Mouse (Mus musculus) thymus, postnatal 36 days (tissue): ENCODE measurements around the gene Sfi1.
"Not testable (repeated sequence)": the region's sequence is repeated elsewhere in the genome, so short reads cannot be mapped to it uniquely, and the experiment has no call there.

Source experiments
- DNase-seq, 2 experiments: peaks; one replicate each; pipeline ENCODE4 v3.0.0; 2022; ENCODE audit warnings: mixed read lengths in 2 of 2

Gene Sfi1

DNA sequence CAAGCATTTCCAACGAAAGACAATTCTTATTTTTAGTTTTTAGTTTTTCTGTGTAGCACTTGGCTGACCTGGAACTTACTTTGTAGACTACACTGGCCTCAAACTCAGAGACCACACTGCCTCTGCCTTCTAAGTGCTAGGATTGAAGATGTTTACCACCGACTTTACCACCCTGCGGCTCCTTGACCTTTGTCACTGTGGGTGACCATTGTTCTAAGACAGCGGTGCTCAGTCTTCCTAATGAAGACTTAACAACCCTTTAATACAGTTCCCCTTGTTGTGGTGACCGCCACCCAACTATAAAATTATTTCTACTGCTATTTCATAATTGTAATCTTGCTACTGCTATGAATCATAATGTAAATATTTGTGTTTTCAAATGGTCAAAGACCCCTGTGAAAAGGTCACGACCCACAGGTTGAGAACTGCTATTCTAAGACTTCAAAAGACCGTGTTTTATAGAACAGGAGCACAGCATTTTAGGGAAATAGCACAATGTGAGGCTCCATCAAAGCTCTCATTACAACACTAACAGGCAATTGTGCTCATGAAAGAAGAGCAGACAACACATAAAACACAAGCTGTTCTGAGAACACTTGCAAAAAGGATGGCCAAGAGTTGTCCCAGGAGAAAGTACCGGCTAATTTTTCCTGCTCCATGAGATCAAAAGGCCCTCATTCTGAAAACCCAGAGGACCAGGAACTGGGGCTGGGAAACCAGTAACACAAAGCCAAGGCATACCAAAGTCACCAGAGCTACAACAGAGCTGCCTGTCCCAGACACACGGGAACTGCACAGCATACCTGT, 47.7 kb downstream of the Sfi1 start:
- DNase-seq = not testable (repeated sequence)

DNA sequence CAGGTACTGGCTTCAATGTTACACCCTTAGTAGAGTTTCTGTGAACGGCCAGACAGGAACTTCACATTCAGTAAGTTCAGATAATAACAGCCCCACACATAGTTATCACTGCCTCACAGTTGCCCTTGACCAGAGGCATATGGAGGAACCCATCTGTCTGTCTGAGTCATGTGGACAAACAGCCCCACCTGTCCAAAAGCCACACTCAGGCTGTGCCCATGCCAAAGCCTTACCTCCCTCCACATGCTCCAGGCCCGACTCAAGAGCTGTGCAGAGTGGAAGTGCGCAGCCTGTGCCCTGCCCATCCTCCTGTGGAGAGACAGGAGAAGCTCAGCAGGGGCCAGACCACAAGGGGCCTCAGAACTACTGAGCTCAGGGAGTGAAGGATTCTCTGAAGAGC, 49.3 kb downstream of the Sfi1 start:
- DNase-seq = not testable (repeated sequence)

DNA sequence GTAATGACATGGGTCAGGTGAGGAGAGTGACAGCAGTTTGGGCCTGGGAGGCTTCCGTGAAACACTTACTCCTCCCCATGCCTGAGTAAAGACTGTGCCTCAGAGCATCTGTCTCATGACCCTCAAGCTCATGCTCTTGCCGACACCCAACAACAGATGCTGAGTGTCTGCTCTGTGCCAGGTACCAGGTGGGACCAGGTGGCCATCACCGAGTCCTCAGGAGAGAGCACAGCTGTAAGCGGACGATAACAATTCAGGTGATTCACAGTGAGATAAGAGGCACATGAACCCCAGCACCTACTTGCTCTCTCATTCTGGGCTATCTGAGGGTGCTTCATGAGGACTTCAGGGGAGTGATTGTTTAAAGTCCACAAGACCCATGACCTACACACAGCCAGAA, 50.9 kb downstream of the Sfi1 start:
- peak; percentile 70 to 74 for DNase-seq

DNA sequence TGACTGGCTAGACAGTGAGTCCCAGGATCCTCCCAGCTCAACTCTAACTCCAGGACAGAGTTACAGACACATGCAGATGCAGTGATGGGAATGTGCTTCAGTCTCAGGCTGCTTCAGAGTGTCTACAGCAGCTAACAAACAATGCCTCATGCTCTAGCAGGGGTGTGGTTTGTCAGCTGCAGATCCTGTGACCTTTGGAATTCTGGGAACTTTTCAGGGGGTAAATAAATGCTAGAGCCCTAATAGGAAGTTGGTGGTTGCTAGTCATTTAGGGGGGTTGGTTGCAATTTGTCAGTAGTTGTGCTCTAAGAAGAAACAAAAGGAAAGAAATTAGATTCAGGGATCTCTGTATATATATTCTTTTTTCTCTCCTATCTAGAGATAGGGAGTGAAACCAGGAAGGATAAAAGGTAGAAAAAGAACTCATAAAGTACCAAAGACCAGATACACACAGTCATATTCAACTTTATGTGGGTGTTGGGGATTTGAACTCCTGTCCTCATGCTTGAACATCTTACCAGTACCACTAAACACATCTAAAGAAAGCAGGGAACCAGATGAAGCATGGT, 52.2 kb downstream of the Sfi1 start:
- DNase-seq = not testable (repeated sequence)

DNA sequence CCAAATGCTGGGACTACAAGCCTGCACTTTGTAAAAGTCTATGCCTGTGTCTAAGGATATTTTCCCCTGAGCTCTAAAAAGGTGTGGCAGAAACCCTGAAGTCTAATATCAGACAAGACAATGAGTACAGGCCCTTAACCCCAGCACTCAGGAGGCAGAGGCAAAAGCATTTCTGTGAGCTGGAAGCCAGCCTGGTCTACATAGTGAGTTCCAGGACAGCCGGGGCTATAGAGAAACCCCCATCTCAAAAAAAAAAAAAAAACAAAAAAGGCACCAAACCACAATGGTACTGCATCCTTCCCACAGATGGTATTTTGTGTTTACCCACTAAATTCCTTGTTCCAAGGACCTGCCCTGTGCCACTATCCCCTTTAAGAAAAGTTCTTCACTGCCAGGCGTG, 54.9 kb downstream of the Sfi1 start:
- peak; percentile 30 to 37 for DNase-seq

DNA sequence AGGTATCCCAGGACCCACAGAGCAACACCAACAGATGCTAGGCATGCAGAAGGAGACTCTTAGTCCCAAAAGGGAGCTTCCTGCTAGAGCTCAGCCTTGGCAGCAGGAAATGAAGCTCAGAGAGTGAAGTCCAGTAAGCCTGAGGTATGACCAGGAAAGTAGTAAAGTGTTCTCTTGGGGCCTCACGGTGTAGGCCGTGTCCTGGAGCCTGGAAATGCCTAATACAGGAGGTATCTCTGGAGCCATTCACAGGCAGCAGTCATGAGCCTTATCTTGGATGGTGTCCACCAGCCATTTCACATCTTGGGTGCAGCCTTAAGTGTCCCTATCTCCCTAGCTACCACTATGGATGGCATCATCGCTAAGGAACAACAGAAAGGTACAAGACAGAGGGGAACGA, 56.0 kb downstream of the Sfi1 start:
- DNase-seq = peak; percentile 33 to 35

DNA sequence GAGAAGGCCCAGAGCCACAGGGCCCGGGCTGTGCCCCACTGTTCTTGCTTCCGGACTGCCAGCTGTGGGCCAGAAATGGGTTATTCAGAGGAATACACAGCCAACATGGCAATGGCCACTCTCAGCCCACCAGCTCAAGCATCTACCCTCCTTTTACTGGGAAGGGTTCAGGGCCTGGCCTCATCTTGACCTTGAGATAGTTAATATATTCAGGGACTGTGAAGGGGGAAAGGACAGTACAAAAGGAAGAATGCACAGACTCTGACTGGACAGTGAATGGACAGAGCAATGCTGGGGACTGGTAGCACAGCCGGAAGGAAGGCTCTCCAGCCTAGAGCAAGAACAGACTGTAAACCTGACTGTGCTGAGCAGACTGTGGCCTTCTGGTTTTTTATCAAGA, 57.3 kb downstream of the Sfi1 start:
- not testable (repeated sequence) for DNase-seq

DNA sequence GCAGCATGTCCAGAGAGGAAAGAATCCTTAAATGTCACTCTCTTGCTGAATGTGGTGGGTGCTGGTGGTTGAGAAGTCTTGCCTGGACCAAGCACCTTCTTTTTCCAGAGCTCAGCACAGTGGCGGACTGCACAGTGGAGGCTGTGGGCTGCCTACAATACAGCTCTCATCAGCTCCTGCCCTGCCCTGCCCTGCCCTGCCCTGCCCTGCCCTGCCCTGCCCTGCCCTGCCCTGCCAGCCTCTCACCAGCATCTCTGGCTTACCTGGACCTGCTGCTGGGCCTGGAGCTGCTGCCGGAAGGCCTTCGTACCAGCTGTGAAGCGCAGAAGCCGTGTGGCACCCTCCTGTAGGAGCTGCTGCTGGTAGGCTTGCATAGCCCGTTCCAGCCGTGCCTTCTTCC, 57.9 kb downstream of the Sfi1 start:
- DNase-seq = not testable (repeated sequence)

DNA sequence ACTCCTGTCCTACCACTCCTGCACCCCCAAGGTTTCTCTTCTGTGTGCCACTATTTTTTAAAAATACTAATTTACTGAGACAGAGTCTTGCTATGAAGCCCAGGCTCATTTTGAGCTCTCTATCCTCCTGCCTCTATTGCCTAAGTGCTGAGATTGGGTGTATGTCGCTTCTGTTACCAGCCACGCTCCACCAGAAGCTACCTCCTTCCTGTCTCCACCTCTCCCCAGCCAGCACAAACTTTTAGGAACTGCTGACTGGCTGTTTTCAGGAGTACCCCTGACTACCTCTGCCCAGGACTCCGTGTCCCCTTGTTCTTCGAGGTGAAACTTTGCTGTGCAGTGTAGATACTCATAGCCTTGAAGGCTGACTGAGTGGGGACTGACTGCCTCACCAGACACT, 59.9 kb downstream of the Sfi1 start:
- not testable (repeated sequence) for DNase-seq

DNA sequence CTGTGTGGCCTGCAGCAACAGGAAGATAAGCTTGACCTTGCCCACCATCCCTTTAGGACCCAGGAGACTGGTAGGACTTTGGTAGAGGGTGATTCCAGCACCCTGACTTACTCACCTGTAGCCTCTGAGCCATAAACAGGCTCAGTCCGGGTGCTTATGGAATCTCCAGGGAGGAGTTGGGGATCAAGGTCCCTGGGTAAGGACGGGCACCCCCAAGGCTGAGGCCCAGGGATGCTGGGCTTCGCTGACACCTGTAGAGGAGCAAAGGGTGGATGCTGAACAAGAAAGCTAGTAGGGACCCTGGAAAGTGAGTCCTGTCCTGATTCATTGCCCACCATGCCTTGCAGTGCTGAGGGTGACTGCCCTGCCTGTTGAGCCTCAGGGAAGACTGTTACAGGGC, 60.3 kb downstream of the Sfi1 start:
- DNase-seq = not testable (repeated sequence)

DNA sequence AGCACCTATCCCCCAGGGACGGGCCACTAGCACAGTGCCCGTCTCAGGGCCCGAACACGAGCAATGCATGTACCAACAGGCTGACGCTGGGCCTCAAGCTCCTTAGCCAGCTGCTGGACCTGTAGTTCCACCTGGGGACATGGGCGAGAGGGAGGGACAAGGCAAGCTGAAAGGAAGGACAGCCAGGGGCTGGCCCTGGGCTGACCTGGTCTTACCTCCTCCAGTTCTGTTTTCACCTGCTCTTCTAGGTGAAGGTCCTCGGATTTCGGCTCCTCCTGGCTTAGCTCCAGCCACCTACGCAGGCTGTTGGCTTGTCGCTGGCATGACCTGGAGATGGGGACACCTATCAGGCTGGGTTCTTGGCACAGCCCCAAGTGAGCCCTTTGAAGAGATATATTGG, 61.3 kb downstream of the Sfi1 start:
- DNase-seq = peak; percentile 56 to 64

DNA sequence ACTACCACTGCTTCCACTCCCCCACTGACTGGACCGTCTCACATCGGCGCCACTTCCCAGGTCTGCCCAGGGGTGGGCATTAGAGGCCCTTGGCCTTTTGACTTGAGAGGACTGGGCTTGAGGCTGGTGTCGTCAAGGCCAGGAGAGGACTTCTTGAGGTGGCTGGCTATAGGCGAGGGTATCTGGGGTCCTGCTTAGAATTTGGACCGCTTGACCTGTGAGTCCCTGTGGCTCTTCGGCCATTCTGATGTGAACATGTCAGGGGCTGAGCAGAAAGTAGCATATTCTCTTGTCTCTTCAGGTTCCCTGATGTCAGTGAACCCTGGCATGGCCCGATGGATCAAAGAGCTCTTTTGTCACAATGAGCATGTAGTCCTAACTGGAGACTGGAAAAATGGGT, 63.4 kb downstream of the Sfi1 start:
- peak; percentile 70 to 73 for DNase-seq

DNA sequence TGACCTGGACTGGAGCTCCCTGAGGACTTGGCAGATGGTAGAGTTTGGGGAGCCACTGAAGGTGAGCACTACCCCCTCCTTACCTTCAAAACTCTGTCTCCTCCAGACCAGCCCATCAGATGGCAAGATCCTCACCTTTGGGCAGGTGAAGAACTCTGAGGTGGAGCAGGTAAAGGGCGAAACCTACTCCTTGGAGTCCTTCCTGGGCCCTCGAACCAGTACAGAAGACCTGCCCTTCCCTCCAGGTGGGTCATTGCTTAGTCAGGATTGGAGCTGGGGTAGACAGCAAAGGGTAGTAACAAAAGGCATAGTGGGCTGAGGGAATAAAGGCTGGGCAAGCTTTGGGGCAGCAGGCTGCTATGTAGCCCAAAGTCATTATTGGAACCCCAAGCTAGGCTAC, 64.0 kb downstream of the Sfi1 start:
- DNase-seq = not testable (repeated sequence)

DNA sequence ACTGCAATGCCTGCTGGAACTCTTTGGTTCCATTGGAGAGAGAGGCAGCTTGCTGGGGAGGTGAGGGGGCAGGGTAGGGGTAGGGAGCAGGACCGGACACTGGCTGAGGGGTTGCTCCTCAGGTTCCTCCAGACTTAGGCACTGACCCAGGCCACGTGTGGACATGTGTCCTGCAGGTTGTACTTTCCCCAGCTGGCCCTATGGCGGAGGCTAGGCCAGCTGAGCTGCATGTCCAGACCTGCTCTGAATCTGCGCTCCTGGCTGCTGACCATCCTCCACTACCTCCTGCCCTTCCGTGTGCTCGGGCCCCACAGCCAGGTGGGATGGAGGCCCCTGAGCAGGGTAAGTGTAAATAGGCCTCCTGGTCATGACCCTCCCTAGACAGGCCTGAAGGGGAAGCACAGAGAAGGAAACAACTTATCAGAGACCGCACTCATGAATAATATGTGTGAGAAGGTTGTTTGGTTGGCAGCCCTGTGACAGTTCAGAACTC, 65.9 kb downstream of the Sfi1 start:
- DNase-seq = peak; percentile 24 to 42

DNA sequence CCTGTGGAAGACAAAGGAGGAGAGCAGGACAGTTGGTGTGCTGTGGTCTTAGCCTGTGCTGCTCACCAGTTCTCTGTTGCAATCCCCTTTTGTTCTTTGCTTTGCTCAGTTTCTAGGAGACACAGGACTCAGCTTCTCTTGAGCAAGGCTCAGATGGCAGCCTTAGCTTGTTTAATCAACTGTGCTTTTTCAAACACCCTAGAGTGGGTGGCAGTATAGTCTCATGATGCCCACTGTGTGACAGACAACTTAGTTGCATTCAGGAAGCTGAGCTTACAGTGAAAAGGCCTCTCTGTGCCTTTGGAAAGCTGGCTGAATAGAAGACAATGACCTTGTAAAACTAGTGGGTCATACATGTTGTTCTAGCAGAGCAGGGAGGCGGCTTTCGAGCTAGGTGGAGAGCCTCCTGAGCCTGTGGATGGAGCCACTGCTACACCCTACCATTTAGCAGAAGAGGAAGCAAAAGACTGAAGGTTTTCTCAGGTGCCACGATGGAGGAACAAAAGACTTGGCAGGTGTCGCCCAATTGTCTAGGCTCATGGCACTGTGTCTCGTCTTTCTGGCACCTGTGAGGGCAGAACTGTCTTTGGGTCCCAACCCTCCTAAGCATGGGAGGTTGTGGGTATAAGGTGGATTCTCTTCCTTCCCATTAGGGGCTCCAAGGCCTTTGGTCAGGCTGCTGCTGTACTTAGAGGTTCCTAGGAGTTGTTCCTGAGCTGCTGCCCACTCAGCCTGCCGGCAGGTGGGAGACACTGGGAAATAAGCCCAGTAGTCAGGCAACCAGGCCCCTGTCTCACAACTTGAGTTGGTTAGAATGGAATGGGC, 66.6 kb downstream of the Sfi1 start:
- peak; percentile 83 to 84 for DNase-seq

DNA sequence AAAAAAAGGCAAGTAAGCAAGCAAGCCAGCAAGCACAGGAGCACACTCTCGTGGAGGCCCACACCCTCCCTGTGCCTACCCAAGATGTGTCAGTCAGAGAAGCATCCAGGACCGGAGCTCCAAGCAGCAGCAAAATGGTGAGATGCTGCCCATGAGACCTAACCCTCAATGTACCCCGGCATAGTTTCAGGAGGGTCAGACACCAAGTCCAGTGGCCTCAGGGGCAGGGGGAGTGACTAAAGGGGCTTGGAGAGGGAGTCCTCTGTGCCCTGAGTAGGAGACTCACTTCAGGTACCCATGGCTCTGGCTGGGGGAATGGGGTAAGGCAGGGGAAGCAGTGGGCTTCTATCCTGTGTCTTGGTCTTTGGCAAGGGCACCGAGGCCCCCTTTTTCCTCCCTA, 67.3 kb downstream of the Sfi1 start:
- DNase-seq = peak in 1 of 2 experiments; percentile 31

DNA sequence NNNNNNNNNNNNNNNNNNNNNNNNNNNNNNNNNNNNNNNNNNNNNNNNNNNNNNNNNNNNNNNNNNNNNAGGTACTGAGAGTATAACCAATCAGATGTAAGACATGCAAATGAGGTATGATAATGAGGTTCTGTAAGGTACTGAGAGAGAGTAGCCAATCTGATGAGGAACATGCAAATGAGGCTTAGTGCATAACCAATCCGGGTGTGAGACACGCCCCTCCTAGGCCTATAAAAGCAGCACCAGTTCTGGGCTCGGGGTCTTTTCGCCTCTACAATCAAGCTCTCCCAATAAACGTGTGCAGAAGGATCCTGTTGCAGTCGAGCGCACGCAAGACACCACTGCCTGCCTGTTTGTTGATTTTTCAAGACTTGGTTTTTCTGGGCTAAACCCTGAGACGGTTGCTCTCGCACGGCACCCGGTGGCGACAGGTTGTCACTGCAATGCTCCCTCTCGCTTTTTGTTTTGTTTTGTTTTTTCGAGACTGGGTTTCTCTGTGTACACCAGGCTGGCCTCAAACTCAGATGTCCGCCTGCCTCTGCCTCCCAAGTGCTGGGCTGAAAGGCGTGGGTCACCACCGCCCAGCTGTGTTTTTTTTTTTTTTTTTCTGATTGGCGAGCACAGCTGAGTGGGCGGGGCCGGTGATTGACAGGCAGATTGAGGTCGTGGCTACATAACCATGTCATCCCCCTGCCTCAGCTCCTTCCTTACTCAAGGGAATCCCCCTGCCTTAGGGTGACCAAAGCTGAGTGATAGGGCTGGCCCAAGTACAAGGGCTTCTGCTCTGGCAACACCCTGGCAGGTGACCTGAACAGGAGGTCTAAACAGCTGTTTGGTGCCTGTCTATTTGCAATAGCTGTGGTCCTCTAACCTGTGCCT, 68.1 kb downstream of the Sfi1 start:
- DNase-seq = peak; percentile 24 to 48

DNA sequence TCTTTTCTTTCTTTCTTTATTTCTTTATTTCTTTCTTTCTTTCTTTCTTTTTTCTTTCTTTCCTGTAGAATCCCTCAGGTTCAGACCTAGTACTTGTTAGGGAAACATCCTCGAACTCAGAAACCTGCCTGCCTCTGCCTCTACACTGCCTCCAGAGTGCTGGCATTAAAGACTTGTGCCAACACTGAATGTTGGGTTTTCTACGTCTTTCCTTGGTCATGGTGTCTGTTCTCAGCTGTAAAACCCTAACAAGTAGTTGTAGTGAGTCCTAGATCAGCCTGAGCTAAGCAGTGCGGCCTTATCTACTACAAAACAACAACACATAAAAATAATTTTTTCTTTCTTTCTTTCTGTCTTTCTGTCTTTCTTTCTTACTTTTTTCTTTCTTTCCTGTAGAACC, 78.9 kb downstream of the Sfi1 start:
- DNase-seq = no peak

DNA sequence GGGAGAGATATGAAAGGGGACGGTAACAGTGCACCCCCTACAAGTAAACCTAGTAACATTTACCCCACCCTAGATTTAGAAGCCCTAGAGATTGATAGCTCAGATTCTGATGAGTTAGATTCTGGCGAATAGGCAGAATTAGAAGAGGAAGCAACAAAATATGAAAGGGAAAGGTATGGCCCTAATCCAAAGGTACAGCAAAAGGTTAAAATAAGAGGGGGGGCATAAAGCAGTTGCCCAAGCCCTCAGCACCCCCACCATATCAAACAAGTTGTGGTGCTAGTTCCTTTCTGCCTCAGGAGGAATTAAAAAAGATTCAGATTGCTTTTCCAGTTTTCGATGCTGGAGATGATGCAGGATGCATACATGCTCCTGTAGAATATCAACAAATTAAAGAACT, 87.1 kb downstream of the Sfi1 start:
- no peak for DNase-seq

DNA sequence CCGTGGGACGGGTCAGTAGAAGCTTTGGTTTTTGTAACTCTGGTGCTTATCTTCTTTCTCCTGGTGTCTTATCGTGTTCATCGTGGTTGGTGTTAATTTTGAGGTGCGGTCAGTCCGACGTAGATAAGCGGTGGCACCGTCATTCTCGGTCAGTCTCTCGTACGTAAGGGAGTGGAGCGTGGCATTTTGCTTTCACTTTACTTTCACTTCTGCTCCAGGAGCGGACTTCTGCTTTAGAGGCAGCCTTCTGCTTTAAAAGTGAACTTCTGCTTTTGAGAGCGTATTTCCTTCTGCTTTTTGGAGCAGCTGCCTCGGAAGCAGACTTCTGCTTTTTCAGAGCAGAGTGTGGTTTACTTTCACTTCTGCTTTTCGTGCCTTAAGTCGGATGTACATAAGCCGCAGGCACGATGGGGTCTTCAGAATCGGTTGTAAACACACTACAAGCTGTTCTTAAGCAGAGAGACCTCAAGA, 88.0 kb downstream of the Sfi1 start:
- peak; percentile 53 to 55 for DNase-seq

DNA sequence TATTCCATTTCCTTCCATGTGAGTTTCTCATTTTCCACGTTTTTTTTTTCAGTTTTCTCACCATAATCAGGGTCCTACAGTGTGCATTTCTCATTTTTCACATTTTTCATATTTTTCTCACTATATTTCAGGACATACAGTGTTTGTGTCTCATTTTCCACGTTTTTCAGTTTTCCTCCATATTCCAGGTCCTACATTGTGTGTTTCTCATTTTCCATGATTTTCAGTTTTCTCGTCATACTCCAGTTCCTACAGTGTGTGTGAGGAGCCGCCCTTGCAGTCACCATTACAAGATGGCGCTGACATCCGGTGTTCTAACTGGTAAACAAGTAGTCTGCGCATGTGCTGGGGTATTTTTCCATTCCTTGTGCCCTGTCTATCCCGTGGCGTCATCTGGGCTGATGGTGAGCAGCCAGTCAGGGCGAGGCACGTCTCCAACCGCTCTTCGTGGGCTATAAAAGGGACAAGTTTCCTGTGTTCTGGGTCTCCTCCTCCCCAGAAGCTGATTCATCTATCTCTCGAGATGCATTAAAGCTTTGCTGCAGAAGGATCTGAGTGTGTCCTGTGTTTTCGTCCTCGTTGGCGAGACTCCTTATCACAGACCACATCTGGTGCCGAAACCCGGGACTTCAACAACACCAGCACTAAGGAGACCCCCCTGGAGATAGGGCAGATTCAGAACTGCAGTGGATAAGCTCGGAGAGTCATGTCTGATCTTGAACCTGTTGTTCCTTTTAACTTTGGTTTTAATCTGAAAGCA, 88.6 kb downstream of the Sfi1 start:
- peak; percentile 74 to 87 for DNase-seq
